Comparison of ENCODE assay signal across 8 mouse cellular contexts in genomic region chr1:55383114-55383773, GRCm38 (mm10). TPM values are rescaled to one million over a fixed set of nuclear protein-coding genes. Genes with fewer than 3 reads are reported as not detected.
DNase-seq lines count a peak whose midpoint lies in the region; ATAC-seq and TF ChIP-seq lines count a peak whose summit lies in the region.

No protein-coding gene starts in this region.

- H3K27me3 ChIP-seq in G1E (ENCODE audit: insufficient read depth, low read length): peaks cover 10% of the 10 kb centered on the region; the same call in 1 of the 2 replicates
- H3K27me3 ChIP-seq in forebrain, embryonic 13.5 days: no peaks in the 10 kb centered on the region

- peak; percentile 81 for ATAC-seq in G1E (ENCODE audit: extremely low read depth, insufficient number of reproducible peaks, low FRiP score, poor library complexity, severe bottlenecking)
- ATAC-seq in forebrain, embryonic 13.5 days: peak; percentile 88

- peak; percentile 43 for DNase-seq in G1E (ENCODE audit: low spot score)
- DNase-seq in c-Kit-positive CD71-positive TER-119-positive erythroid progenitor cells, embryonic 14.5 days (ENCODE audit: low spot score): peak; percentile 35
- peak; percentile 90 for DNase-seq in heart, postnatal 4 days
- peak; percentile 77 to 87 for DNase-seq in layer of hippocampus, adult 18-20 months (ENCODE audit: low spot score in 2 of 2)
- DNase-seq in lung, postnatal 25 days (ENCODE audit: low spot score): peak; percentile 74
- DNase-seq in ovary, postnatal 36 days (ENCODE audit: low spot score): peak; percentile 82
- DNase-seq in urinary bladder, adult 18-20 months (ENCODE audit: low spot score in 2 of 2): peak; percentile 65 to 73

- no peak overlapping the region for H3K4me3 ChIP-seq in G1E (ENCODE audit: low read depth, low read length)
- H3K4me3 ChIP-seq in forebrain, embryonic 13.5 days: no peak overlapping the region

- H3K36me3 ChIP-seq in G1E (replicated peaks): no peaks in the 10 kb centered on the region
- no peaks in the 10 kb centered on the region for H3K36me3 ChIP-seq in forebrain, embryonic 13.5 days (ENCODE audit: poor library complexity, severe bottlenecking)

- peaks cover 2% of the 10 kb centered on the region; the same call in 1 of the 2 replicates for H3K4me1 ChIP-seq in G1E (ENCODE audit: insufficient read depth, low read depth, low read length)
- no peaks in the 10 kb centered on the region for H3K4me1 ChIP-seq in forebrain, embryonic 13.5 days

- no peak overlapping the region for H3K4me2 ChIP-seq in forebrain, embryonic 13.5 days

- no peaks in the 10 kb centered on the region for H3K9me3 ChIP-seq in G1E (replicated peaks)
- H3K9me3 ChIP-seq in forebrain, embryonic 13.5 days (replicated peaks): no peaks in the 10 kb centered on the region

- peak; percentile 82 for TF ChIP-seq CTCF in G1E (IDR thresholded peaks at IDR 0.05; ENCODE audit: low read depth, low read length)

- no peak overlapping the region for H3K27ac ChIP-seq in forebrain, embryonic 13.5 days

- H3K9ac ChIP-seq in forebrain, embryonic 13.5 days: no peak overlapping the region

- WGBS in forebrain, embryonic 13.5 days: 4% methylated on average over 9 of the region's 9 CpGs

RNA-seq across cellular contexts. Expression of gene Boll, which starts 20.0 kb away (rescaled TPM):
- total RNA-seq in G1E (2014; fragmentation: Nextera tagmentation) (not detected in 2 replicates), G1E (2017) (0.16 TPM in 1 of 2 replicates, not detected in the other)
- not detected in 2 replicates for polyA plus RNA-seq in G1E (2012)
- 0.19 and 0.33 TPM in 2 replicates for polyA plus RNA-seq in forebrain, embryonic 13.5 days (2015; fragmentation: Nextera tagmentation; extraction: Ambion mirVana)
- total RNA-seq in heart, postnatal 4 days (2021): under 1 TPM in 1 of 2 experiments, not detected in 1; 0.36 TPM
- total RNA-seq in layer of hippocampus, adult 18-20 months (2021): 1 to 10 TPM in 1 of 2 experiments, under 1 TPM in 1; 0.50 to 1.0 TPM

RNA-seq across cellular contexts. Expression of gene Plcl1, which starts 22.5 kb away (rescaled TPM):
- total RNA-seq in G1E (2014; fragmentation: Nextera tagmentation) (not detected in 2 replicates), G1E (2017) (under 0.01 and 0.05 TPM in 2 replicates)
- not detected in 2 replicates for polyA plus RNA-seq in G1E (2012)
- 4.1 and 4.4 TPM in 2 replicates for polyA plus RNA-seq in forebrain, embryonic 13.5 days (2015; fragmentation: Nextera tagmentation; extraction: Ambion mirVana)
- total RNA-seq in heart, postnatal 4 days (2021): 1 to 10 TPM; 4.4 TPM
- total RNA-seq in layer of hippocampus, adult 18-20 months (2021): 10 to 100 TPM; 31.0 to 33.7 TPM

Comparison
In these comparisons a context has a peak if more than half of its experiments do, and no peak if none do; other contexts are left out.
1. DNase-seq: peak in every context shown above with its lines; median percentile 90 in heart, postnatal 4 days; 82 in layer of hippocampus, adult 18-20 months; 82 in ovary, postnatal 36 days; 74 in lung, postnatal 25 days; 69 in urinary bladder, adult 18-20 months; 43 in G1E; 35 in c-Kit-positive CD71-positive TER-119-positive erythroid progenitor cells, embryonic 14.5 days.
2. RNA of gene Plcl1, which starts 22.5 kb away (total RNA-seq): 31.0 to 33.7 TPM in layer of hippocampus, adult 18-20 months; 4.4 TPM in heart, postnatal 4 days and under 0.01 to 0.05 TPM in G1E; every median in the first group is over 4 times any median in the second.